Mouse (Mus musculus): Measurements from ENCODE around the gene Hoxc10. TPM values are rescaled to one million over a fixed set of nuclear protein-coding genes. Genes with fewer than 3 reads are reported as not detected.
A peak's percentile ranks its signal among the peaks of the same experiment; 100 is the strongest.

The Hoxc10 gene
- total RNA-seq, 2 experiments from 2014 or later, result not detected

GRCm38 (mm10) chr15:102981379-102982288, 15.0 kb downstream of the Hoxc10 start:
- intact Hi-C loops (cut with DNase I), result no loop called here

GRCm38 (mm10) chr15:102983716-102984115, 17.1 kb downstream of the Hoxc10 start:
- DNase-seq (ENCODE audit: low spot score), result no peak
- intact Hi-C loops (cut with DNase I), result no loop called here

More at GRCm38 (mm10) chr15:102981379-102982288, 15.0 kb downstream of the Hoxc10 start:
- DNase-seq (ENCODE audit: low spot score), result no peak

GRCm38 (mm10) chr15:102984521-102984920, 17.9 kb downstream of the Hoxc10 start:
- intact Hi-C loops (cut with DNase I), result no loop called here
- no peak for DNase-seq (ENCODE audit: low spot score)

GRCm38 (mm10) chr15:102984925-102985324, 18.3 kb downstream of the Hoxc10 start:
- DNase-seq (ENCODE audit: low spot score), result no peak
- intact Hi-C loops (cut with DNase I), result loop anchor here (5.0 kb wide), 1 partner anchor 332 kb away; no protein-coding TSS in a partner anchor

GRCm38 (mm10) chr15:102987124-102987833, 20.7 kb downstream of the Hoxc10 start:
- peak; percentile 67 for DNase-seq (ENCODE audit: low spot score)
- intact Hi-C loops (cut with DNase I), result loop anchor here (1.0 to 5.0 kb wide), 3 partner anchors 144 to 330 kb away; no protein-coding TSS in a partner anchor

- intact Hi-C loops (cut with DNase I), result loop anchor here (1.0 to 5.0 kb wide), 3 partner anchors 25 to 329 kb away; no protein-coding TSS in a partner anchor
- DNase-seq (ENCODE audit: low spot score), result no peak
These were observed 21.5 kb downstream of the Hoxc10 start for GRCm38 (mm10) chr15:102988078-102988477.

- intact Hi-C loops (cut with DNase I), result no loop called here
- DNase-seq (ENCODE audit: low spot score), result no peak
These were observed 24.1 kb downstream of the Hoxc10 start, which contains the start of gene Hoxc8 for GRCm38 (mm10) chr15:102990461-102991397. TSS of gene Hoxc8 (plus strand) at chr15:102990607.

GRCm38 (mm10) chr15:102991782-102992181, 25.2 kb downstream of the Hoxc10 start:
- DNase-seq (ENCODE audit: low spot score), result no peak
- intact Hi-C loops (cut with DNase I), result no loop called here

- intact Hi-C loops (cut with DNase I), result no loop called here
- no peak for DNase-seq (ENCODE audit: low spot score)
These were observed 25.6 kb downstream of the Hoxc10 start for GRCm38 (mm10) chr15:102992206-102992605.

- intact Hi-C loops (cut with DNase I), result no loop called here
These were observed 26.3 kb downstream of the Hoxc10 start for GRCm38 (mm10) chr15:102992863-102993262.

GRCm38 (mm10) chr15:102996548-102996947, 30.0 kb downstream of the Hoxc10 start:
- intact Hi-C loops (cut with DNase I), result no loop called here
- no peak for DNase-seq (ENCODE audit: low spot score)

More at GRCm38 (mm10) chr15:102992863-102993262, 26.3 kb downstream of the Hoxc10 start:
- no peak for DNase-seq (ENCODE audit: low spot score)

- intact Hi-C loops (cut with DNase I), result no loop called here
- no peak for DNase-seq (ENCODE audit: low spot score)
These were observed 30.8 kb downstream of the Hoxc10 start for GRCm38 (mm10) chr15:102997431-102997830.

GRCm38 (mm10) chr15:102997939-102998355, 31.4 kb downstream of the Hoxc10 start, which contains the start of gene Hoxc6:
TSS of gene Hoxc6 (plus strand) at chr15:102998257.
- intact Hi-C loops (cut with DNase I), result no loop called here
- DNase-seq (ENCODE audit: low spot score), result no peak

- intact Hi-C loops (cut with DNase I), result no loop called here
- DNase-seq (ENCODE audit: low spot score), result no peak
These were observed 32.1 kb downstream of the Hoxc10 start for GRCm38 (mm10) chr15:102998608-102999182.

- DNase-seq (ENCODE audit: low spot score), result peak; percentile 17
- intact Hi-C loops (cut with DNase I), result no loop called here
These were observed 32.7 kb downstream of the Hoxc10 start for GRCm38 (mm10) chr15:102999183-102999831.

GRCm38 (mm10) chr15:102999955-103000354, 33.4 kb downstream of the Hoxc10 start:
- DNase-seq (ENCODE audit: low spot score), result no peak

GRCm38 (mm10) chr15:103000501-103000901, 33.9 kb downstream of the Hoxc10 start:
- intact Hi-C loops (cut with DNase I), result no loop called here
- no peak for DNase-seq (ENCODE audit: low spot score)

More at GRCm38 (mm10) chr15:102999955-103000354, 33.4 kb downstream of the Hoxc10 start:
- intact Hi-C loops (cut with DNase I), result no loop called here

- DNase-seq (ENCODE audit: low spot score), result no peak
- intact Hi-C loops (cut with DNase I), result no loop called here
These were observed 34.8 kb downstream of the Hoxc10 start for GRCm38 (mm10) chr15:103001370-103001769.
